Mouse (Mus musculus) gonadal fat pad, adult 2 months (tissue): ENCODE data around the gene Speg. TPM values are rescaled to one million over a fixed set of nuclear protein-coding genes. Genes with fewer than 3 reads are reported as not detected.

Experiments
- DNase-seq: peaks from one replicate; pipeline ENCODE4 v3.0.0-alpha.2; 2012; ENCODE audit warnings: low read depth
- polyA plus RNA-seq: library from polyadenylated mRNA; depleted of rRNA; stranded (reverse); fragments of >200 nt; gene quantifications from 2 replicates; pipeline ENCODE4 v1.2.3, GENCODE M21; 2012; rRNA removed

Gene Speg
- polyA plus RNA-seq, 1 experiment, result 26.2 TPM

GRCm38 (mm10) chr1:75458789-75459684, 83.9 kb downstream of the Speg start:
- no peak for DNase-seq

- no peak for DNase-seq
Observed at GRCm38 (mm10) chr1:75460297-75460696, 85.2 kb downstream of the Speg start.

- no peak for DNase-seq
Observed at GRCm38 (mm10) chr1:75462636-75463035, 87.5 kb downstream of the Speg start.

GRCm38 (mm10) chr1:75463652-75464204, 88.6 kb downstream of the Speg start:
- no peak for DNase-seq

GRCm38 (mm10) chr1:75467215-75467927, 92.3 kb downstream of the Speg start:
- no peak for DNase-seq

- DNase-seq, result no peak
Observed at GRCm38 (mm10) chr1:75469287-75469825, 94.3 kb downstream of the Speg start.

GRCm38 (mm10) chr1:75476441-75476840, 101.3 kb downstream of the Speg start:
- DNase-seq, result no peak

GRCm38 (mm10) chr1:75477264-75477965, 102.3 kb downstream of the Speg start:
- DNase-seq, result no peak

GRCm38 (mm10) chr1:75477966-75478290, 102.8 kb downstream of the Speg start:
- no peak for DNase-seq

GRCm38 (mm10) chr1:75478497-75478896, 103.4 kb downstream of the Speg start:
- DNase-seq, result no peak

- no peak for DNase-seq
Observed at GRCm38 (mm10) chr1:75478916-75479634, 104.0 kb downstream of the Speg start, which contains the start of the genes Chpf and Tmem198. Gene Chpf (minus strand): TSS chr1:75479307. Gene Tmem198 (plus strand): TSS chr1:75479532.

- no peak for DNase-seq
Observed at GRCm38 (mm10) chr1:75479635-75479989, 104.5 kb downstream of the Speg start.

GRCm38 (mm10) chr1:75480036-75480435, 104.9 kb downstream of the Speg start:
- DNase-seq, result no peak

GRCm38 (mm10) chr1:75480735-75481134, 105.6 kb downstream of the Speg start:
- DNase-seq, result no peak

Other genes with a start within 250 kb of the Speg start
- gene Slc23a3, start 241.4 kb upstream of the Speg start, polyA plus RNA-seq, result 0.34 and 0.42 TPM in 2 replicates
- gene Cnppd1, start 232.6 kb upstream of the Speg start, polyA plus RNA-seq, result 40.2 and 45.9 TPM in 2 replicates
- 103 and 107 TPM in 2 replicates for gene Retreg2, start 232.5 kb upstream of the Speg start, polyA plus RNA-seq
- gene Zfand2b, start 206.7 kb upstream of the Speg start, polyA plus RNA-seq, result 46.3 and 61.0 TPM in 2 replicates
- gene Abcb6, start 194.9 kb upstream of the Speg start, polyA plus RNA-seq, result 24.1 and 30.1 TPM in 2 replicates
- 23.8 and 25.6 TPM in 2 replicates for gene Ankzf1, start 183.1 kb upstream of the Speg start, polyA plus RNA-seq
- 47.6 and 56.5 TPM in 2 replicates for gene Atg9a, start 183.1 kb upstream of the Speg start, polyA plus RNA-seq
- gene Glb1l, start 164.5 kb upstream of the Speg start, polyA plus RNA-seq, result 27.9 and 28.1 TPM in 2 replicates
- gene Stk16, start 164.5 kb upstream of the Speg start, polyA plus RNA-seq, result 149 and 174 TPM in 2 replicates
- gene Tuba4a, start 155.4 kb upstream of the Speg start, polyA plus RNA-seq, result 31.2 and 44.9 TPM in 2 replicates
- gene A630095N17Rik, start 143.2 kb upstream of the Speg start, polyA plus RNA-seq, result not detected in 2 replicates
- 37.9 and 48.4 TPM in 2 replicates for gene Dnajb2, start 138.9 kb upstream of the Speg start, polyA plus RNA-seq
- 0.03 and 0.62 TPM in 2 replicates for gene Ptprn, start 110.8 kb upstream of the Speg start, polyA plus RNA-seq
- not detected in 2 replicates for gene Resp18, start 96.9 kb upstream of the Speg start, polyA plus RNA-seq
- 150 and 168 TPM in 2 replicates for gene Dnpep, start 57.3 kb upstream of the Speg start, polyA plus RNA-seq
- gene Des, start 15.0 kb upstream of the Speg start, polyA plus RNA-seq, result 71.8 and 92.9 TPM in 2 replicates
- gene Gmppa, start 60.6 kb downstream of the Speg start, polyA plus RNA-seq, result 161 and 183 TPM in 2 replicates
- 0.18 and 0.42 TPM in 2 replicates for gene Asic4, start 75.1 kb downstream of the Speg start, polyA plus RNA-seq
- 77.6 and 78.4 TPM in 2 replicates for gene Chpf, start 104.0 kb downstream of the Speg start, polyA plus RNA-seq
- 2.4 TPM in 2 replicates for gene Tmem198, start 104.2 kb downstream of the Speg start, polyA plus RNA-seq
- 26.6 and 29.1 TPM in 2 replicates for gene Obsl1, start 131.2 kb downstream of the Speg start, polyA plus RNA-seq
- 33.4 and 42.3 TPM in 2 replicates for gene Inha, start 131.8 kb downstream of the Speg start, polyA plus RNA-seq
- gene Stk11ip, start 146.2 kb downstream of the Speg start, polyA plus RNA-seq, result 25.7 and 27.4 TPM in 2 replicates
- 25.8 and 35.8 TPM in 2 replicates for gene Slc4a3, start 171.0 kb downstream of the Speg start, polyA plus RNA-seq